Mouse (Mus musculus): ENCODE results near the gene Brms1. TPM values are rescaled to one million over a fixed set of nuclear protein-coding genes. Genes with fewer than 3 reads are reported as not detected.

Brms1 gene
- polyA plus RNA-seq, 1 experiment from 2014 or later: 40.2 TPM

GRCm38 (mm10) chr19:5094746-5095417, 53.7 kb downstream of the Brms1 start:
- H3K27me3 ChIP-seq (ENCODE audit: insufficient read depth, low read length): no peaks in the 10 kb centered on the region
- peaks cover 10% of the 10 kb centered on the region for H3K4me1 ChIP-seq (replicated peaks; ENCODE audit: insufficient read depth, low read length)
- no peak for TF ChIP-seq CTCF (IDR thresholded peaks at IDR 0.05; ENCODE audit: low read depth)
- H3K9me3 ChIP-seq (replicated peaks; ENCODE audit: low read length): no peaks in the 10 kb centered on the region
- DNase-seq (ENCODE audit: low spot score) (no peak), ATAC-seq (replicated peaks; ENCODE audit: low FRiP score, low read depth) (peak; percentile 9; the same call in 1 of the 2 replicates)
- H3K36me3 ChIP-seq (ENCODE audit: insufficient read depth, low read length): peaks cover 15% of the 10 kb centered on the region
- no peak overlapping the region for H3K9ac ChIP-seq (ENCODE audit: low read depth, low read length)
- no peak overlapping the region for H3K4me3 ChIP-seq (replicated peaks; ENCODE audit: low read depth, low read length)
- no peak overlapping the region for H3K4me2 ChIP-seq (ENCODE audit: low read length)
- H3K27ac ChIP-seq: no peak overlapping the region
- 41% methylated on average over 11 of the region's 11 CpGs for WGBS

GRCm38 (mm10) chr19:5095887-5096474, 54.8 kb downstream of the Brms1 start:
- Histone ChIP-seq H3K36me3 (ENCODE audit: insufficient read depth, low read length) (peaks cover 26% of the 10 kb centered on the region), H3K27ac (no peak overlapping the region), H3K9ac (ENCODE audit: low read depth, low read length) (no peak overlapping the region), H3K9me3 (replicated peaks; ENCODE audit: low read length) (no peaks in the 10 kb centered on the region), H3K27me3 (ENCODE audit: insufficient read depth, low read length) (no peaks in the 10 kb centered on the region), H3K4me2 (ENCODE audit: low read length) (no peak overlapping the region), H3K4me1 (replicated peaks; ENCODE audit: insufficient read depth, low read length) (peaks cover 10% of the 10 kb centered on the region), H3K4me3 (replicated peaks; ENCODE audit: low read depth, low read length) (no peak overlapping the region)
- ATAC-seq (replicated peaks; ENCODE audit: low FRiP score, low read depth) (no peak), DNase-seq (ENCODE audit: low spot score) (no peak)
- WGBS: 18% methylated on average over 9 of the region's 9 CpGs
- TF ChIP-seq CTCF (IDR thresholded peaks at IDR 0.05; ENCODE audit: low read depth): no peak

- Histone ChIP-seq H3K27ac (no peak overlapping the region), H3K27me3 (ENCODE audit: insufficient read depth, low read length) (no peaks in the 10 kb centered on the region), H3K4me1 (replicated peaks; ENCODE audit: insufficient read depth, low read length) (peaks cover 10% of the 10 kb centered on the region), H3K36me3 (ENCODE audit: insufficient read depth, low read length) (peaks cover 31% of the 10 kb centered on the region), H3K9me3 (replicated peaks; ENCODE audit: low read length) (no peaks in the 10 kb centered on the region), H3K4me2 (ENCODE audit: low read length) (peak overlapping the region; percentile 95), H3K4me3 (replicated peaks; ENCODE audit: low read depth, low read length) (peak overlapping the region; percentile 45), H3K9ac (ENCODE audit: low read depth, low read length) (peak overlapping the region; percentile 64)
- 5% methylated on average over 26 of the region's 31 CpGs for WGBS
- TF ChIP-seq CTCF (IDR thresholded peaks at IDR 0.05; ENCODE audit: low read depth): no peak
- ATAC-seq (replicated peaks; ENCODE audit: low FRiP score, low read depth) (no peak), DNase-seq (ENCODE audit: low spot score) (no peak)
These were observed 56.6 kb downstream of the Brms1 start for GRCm38 (mm10) chr19:5097521-5098362.

GRCm38 (mm10) chr19:5098363-5099143, 57.4 kb downstream of the Brms1 start, which contains the start of gene Cnih2:
Gene Cnih2 (minus strand): TSS chr19:5098521.
- 3% methylated on average over 38 of the region's 48 CpGs for WGBS
- Histone ChIP-seq H3K27me3 (ENCODE audit: insufficient read depth, low read length) (no peaks in the 10 kb centered on the region), H3K36me3 (ENCODE audit: insufficient read depth, low read length) (peaks cover 37% of the 10 kb centered on the region), H3K9ac (ENCODE audit: low read depth, low read length) (peak within 1 kb of the TSS; percentile 64), H3K9me3 (replicated peaks; ENCODE audit: low read length) (no peaks in the 10 kb centered on the region), H3K4me2 (ENCODE audit: low read length) (peak within 1 kb of the TSS; percentile 95), H3K4me3 (replicated peaks; ENCODE audit: low read depth, low read length) (peak within 1 kb of the TSS; percentile 45), H3K27ac (no peak within 1 kb of the TSS), H3K4me1 (replicated peaks; ENCODE audit: insufficient read depth, low read length) (peaks cover 10% of the 10 kb centered on the region)
- ATAC-seq (replicated peaks; ENCODE audit: low FRiP score, low read depth) (0 out of 2 replicates have a peak, but pooled peaks have one; percentile 15), DNase-seq (ENCODE audit: low spot score) (peak; percentile 70)
- TF ChIP-seq CTCF (IDR thresholded peaks at IDR 0.05; ENCODE audit: low read depth): no peak

Other genes with a start within 250 kb of the Brms1 start
- 39.2 and 40.8 TPM in 2 replicates for gene Rbm4, start 247.5 kb upstream of the Brms1 start, polyA plus RNA-seq (2015; fragmentation: Nextera tagmentation; extraction: Ambion mirVana)
- 24.4 and 27.3 TPM in 2 replicates for gene Gm21992, start 229.7 kb upstream of the Brms1 start, polyA plus RNA-seq (2015; fragmentation: Nextera tagmentation; extraction: Ambion mirVana)
- 43.8 and 48.8 TPM in 2 replicates for gene Rbm14, start 229.7 kb upstream of the Brms1 start, polyA plus RNA-seq (2015; fragmentation: Nextera tagmentation; extraction: Ambion mirVana)
- gene Ccs, start 202.0 kb upstream of the Brms1 start, polyA plus RNA-seq (2015; fragmentation: Nextera tagmentation; extraction: Ambion mirVana): 72.9 and 82.1 TPM in 2 replicates
- 0.04 TPM in 1 of 2 replicates, not detected in the other for gene Ccdc87, start 202.0 kb upstream of the Brms1 start, polyA plus RNA-seq (2015; fragmentation: Nextera tagmentation; extraction: Ambion mirVana)
- 79.8 and 80.6 TPM in 2 replicates for gene Ctsf, start 186.2 kb upstream of the Brms1 start, polyA plus RNA-seq (2015; fragmentation: Nextera tagmentation; extraction: Ambion mirVana)
- 4.0 and 4.1 TPM in 2 replicates for gene Actn3, start 163.4 kb upstream of the Brms1 start, polyA plus RNA-seq (2015; fragmentation: Nextera tagmentation; extraction: Ambion mirVana)
- gene Zdhhc24, start 162.7 kb upstream of the Brms1 start, polyA plus RNA-seq (2015; fragmentation: Nextera tagmentation; extraction: Ambion mirVana): 8.7 and 9.5 TPM in 2 replicates
- 4.9 and 5.0 TPM in 2 replicates for gene Bbs1, start 134.7 kb upstream of the Brms1 start, polyA plus RNA-seq (2015; fragmentation: Nextera tagmentation; extraction: Ambion mirVana)
- gene Dpp3, start 113.1 kb upstream of the Brms1 start, polyA plus RNA-seq (2015; fragmentation: Nextera tagmentation; extraction: Ambion mirVana): 61.7 and 69.2 TPM in 2 replicates
- gene Peli3, start 98.2 kb upstream of the Brms1 start, polyA plus RNA-seq (2015; fragmentation: Nextera tagmentation; extraction: Ambion mirVana): 1.5 and 1.9 TPM in 2 replicates
- 132 and 137 TPM in 2 replicates for gene Mrpl11, start 79.2 kb upstream of the Brms1 start, polyA plus RNA-seq (2015; fragmentation: Nextera tagmentation; extraction: Ambion mirVana)
- not detected in 2 replicates for gene Npas4, start 51.0 kb upstream of the Brms1 start, polyA plus RNA-seq (2015; fragmentation: Nextera tagmentation; extraction: Ambion mirVana)
- gene Slc29a2, start 17.5 kb upstream of the Brms1 start, polyA plus RNA-seq (2015; fragmentation: Nextera tagmentation; extraction: Ambion mirVana): 4.9 and 5.4 TPM in 2 replicates
- 57.1 and 64.2 TPM in 2 replicates for gene B4gat1, start 2.5 kb upstream of the Brms1 start, polyA plus RNA-seq (2015; fragmentation: Nextera tagmentation; extraction: Ambion mirVana)
- gene AC124502.3, start 2.5 kb upstream of the Brms1 start, polyA plus RNA-seq (2015; fragmentation: Nextera tagmentation; extraction: Ambion mirVana): 1.1 and 1.3 TPM in 2 replicates
- gene Rin1, start 9.1 kb downstream of the Brms1 start, polyA plus RNA-seq (2015; fragmentation: Nextera tagmentation; extraction: Ambion mirVana): 2.8 and 3.2 TPM in 2 replicates
- gene Cd248, start 26.7 kb downstream of the Brms1 start, polyA plus RNA-seq (2015; fragmentation: Nextera tagmentation; extraction: Ambion mirVana): 35.0 and 40.6 TPM in 2 replicates
- gene Tmem151a, start 44.2 kb downstream of the Brms1 start, polyA plus RNA-seq (2015; fragmentation: Nextera tagmentation; extraction: Ambion mirVana): 1.4 and 2.1 TPM in 2 replicates
- 129 and 132 TPM in 2 replicates for gene Yif1a, start 47.2 kb downstream of the Brms1 start, polyA plus RNA-seq (2015; fragmentation: Nextera tagmentation; extraction: Ambion mirVana)
- 4.2 and 4.7 TPM in 2 replicates for gene Cnih2, start 57.2 kb downstream of the Brms1 start, polyA plus RNA-seq (2015; fragmentation: Nextera tagmentation; extraction: Ambion mirVana)
- 270 and 284 TPM in 2 replicates for gene Rab1b, start 65.7 kb downstream of the Brms1 start, polyA plus RNA-seq (2015; fragmentation: Nextera tagmentation; extraction: Ambion mirVana)
- gene Klc2, start 77.2 kb downstream of the Brms1 start, polyA plus RNA-seq (2015; fragmentation: Nextera tagmentation; extraction: Ambion mirVana): 18.1 and 20.2 TPM in 2 replicates
- 14.2 and 14.8 TPM in 2 replicates for gene Pacs1, start 231.8 kb downstream of the Brms1 start, polyA plus RNA-seq (2015; fragmentation: Nextera tagmentation; extraction: Ambion mirVana)

Measured in kidney, postnatal 0 days (tissue).